Mouse (Mus musculus): ENCODE results near the gene Gm21976. TPM values are rescaled to one million over a fixed set of nuclear protein-coding genes. Genes with fewer than 3 reads are reported as not detected.

The Gm21976 gene
- not detected for total RNA-seq (2021)

DNA sequence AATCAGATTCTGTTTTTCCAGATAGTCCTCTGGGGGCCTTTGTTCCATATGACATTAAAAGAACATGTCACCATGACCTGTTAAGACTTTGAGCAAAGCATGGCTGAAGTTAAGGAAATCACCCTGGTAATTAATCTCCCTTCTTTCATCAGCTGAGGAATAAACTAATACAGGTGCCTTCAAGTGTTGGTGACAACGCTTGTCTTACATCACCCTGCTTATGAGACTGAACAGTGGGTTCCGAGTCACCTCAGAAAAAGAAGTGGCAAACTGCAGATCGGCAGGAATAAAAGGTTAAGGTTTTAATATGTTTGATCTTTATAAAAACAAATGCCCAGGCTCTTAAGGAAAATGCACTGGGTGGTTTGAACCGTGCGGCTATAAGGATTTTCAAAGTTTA is at the start of gene Gm21976:
Gene Gm21976 (plus strand): TSS at position 202 of the 400 bp plus-strand sequence.
- intact Hi-C loops (cut with DNase I) = no loop called here
- no peak for DNase-seq

DNA sequence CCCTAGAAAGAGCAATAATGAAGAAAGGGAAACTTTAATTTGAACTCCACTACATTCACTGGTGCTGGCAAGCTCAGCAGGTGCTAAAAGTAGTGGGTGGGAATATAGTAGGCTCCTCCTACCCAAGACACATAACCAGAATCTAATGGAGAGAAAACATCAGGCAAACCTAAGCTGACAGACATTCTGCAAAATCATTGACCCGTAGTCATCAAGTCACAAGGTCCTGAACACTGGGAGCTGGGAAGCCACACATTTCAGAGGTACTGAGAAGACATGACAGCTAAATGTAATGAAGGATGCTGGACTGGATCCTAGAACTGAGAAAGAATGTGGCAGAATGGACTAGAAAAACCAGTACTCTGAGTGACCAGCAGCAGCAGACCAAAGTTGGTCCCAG is 49.2 kb upstream of the Gm21976 start:
- intact Hi-C loops (cut with DNase I) = loop anchor here (10.0 kb wide), 1 partner anchor 286 kb away; no protein-coding TSS in a partner anchor
- DNase-seq = no peak

DNA sequence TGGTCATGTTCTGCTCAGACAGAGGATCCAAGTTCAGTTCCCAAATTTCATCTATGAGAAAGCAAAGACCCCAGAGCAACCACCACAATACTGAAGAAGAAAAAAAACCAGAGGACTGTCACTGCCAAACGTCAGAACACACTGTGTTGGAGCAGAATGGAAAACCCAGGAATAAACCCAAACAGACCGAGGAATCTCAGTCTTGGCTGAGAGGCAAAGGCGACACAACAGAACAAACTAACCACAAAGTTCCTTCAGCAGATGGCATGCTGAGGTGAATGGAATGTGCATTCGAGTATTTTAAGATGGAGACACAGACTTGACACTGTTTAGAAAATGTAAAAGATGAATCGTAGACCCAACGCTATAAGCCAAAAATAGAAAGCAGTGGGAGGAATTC is 44.2 kb upstream of the Gm21976 start:
- DNase-seq = no peak
- intact Hi-C loops (cut with DNase I) = loop anchor here (10.0 kb wide), 1 partner anchor 291 kb away; no protein-coding TSS in a partner anchor

DNA sequence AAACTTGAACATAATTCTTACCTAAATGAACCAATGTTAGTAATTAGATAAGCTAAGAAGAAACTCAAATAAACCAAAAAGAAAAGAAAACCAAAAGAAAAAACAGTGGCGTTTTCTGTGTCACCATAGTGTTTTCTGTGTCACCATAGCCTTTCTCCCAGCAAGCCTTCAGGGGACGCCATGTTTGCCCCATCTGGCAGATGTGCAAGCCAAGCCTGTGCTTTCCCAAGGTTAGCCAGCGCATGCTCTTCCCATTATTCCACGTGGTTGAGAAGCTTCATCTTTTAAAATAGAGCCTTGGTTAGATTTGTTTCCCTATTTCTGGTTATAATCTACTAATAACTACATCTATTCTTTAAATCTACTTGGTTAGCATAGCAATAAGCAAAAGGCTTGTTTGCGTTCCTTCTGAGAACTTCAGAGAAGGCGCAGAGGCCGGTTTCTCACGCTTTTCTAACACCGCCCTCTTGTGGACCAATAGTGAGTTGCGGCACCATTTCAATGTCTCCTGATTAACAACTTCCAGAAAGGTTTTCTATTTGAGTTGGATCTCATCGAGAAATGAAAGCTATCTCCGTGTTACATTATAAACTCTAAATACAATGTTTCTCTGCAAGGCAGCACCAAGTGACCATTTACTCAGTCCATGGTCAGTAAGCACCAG is 39.6 kb upstream of the Gm21976 start:
- intact Hi-C loops (cut with DNase I) = loop anchor here (5.0 to 10.0 kb wide), 3 partner anchors 208 to 1005 kb away; no protein-coding TSS in a partner anchor
- DNase-seq = peak; percentile 67

- DNase-seq = no peak
- intact Hi-C loops (cut with DNase I) = loop anchor here (5.0 to 10.0 kb wide), 2 partner anchors 209 to 1007 kb away; no protein-coding TSS in a partner anchor
Observed at GRCm38 (mm10) chr13:98241531-98242282, 38.0 kb upstream of the Gm21976 start.

DNA sequence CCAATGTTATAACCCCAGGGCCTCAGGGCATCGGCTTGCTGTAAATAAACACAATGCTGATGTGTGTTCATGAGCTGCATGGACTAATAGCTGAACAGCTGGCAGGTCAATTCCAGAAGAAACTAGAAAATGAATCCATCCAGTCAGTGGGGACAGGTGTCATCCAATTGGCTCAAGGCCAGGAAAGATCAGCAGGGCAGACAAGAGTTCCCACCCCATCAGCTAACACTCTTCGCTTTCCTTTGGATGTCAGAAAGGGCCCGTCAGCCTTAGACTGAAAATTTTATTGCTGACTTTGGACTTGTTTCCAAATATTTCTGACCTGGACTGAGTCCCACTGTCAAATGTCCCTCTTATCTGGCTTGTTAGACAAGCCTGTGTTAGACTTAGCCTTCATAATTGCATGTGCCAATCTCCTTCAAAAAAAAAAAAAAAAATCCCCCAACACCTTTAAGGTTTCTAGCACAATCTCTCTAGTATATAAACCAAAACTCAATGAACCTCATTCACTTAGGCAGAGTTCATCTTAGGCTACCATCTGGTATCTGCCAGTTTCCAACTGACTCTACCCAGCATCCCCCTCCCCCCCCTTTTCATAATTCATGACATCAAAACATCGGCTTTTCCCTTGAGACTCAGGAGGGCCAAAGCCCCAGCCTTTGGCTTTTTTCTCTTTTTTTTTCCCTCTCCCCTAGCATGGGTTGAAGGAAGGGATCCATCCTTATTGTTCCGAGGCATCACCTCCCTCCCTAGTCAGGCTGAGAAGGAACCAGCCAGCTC is 34.9 kb upstream of the Gm21976 start:
- intact Hi-C loops (cut with DNase I) = loop anchor here (5.0 to 10.0 kb wide), 2 partner anchors 212 to 1010 kb away; no protein-coding TSS in a partner anchor
- DNase-seq = peak; percentile 42

GRCm38 (mm10) chr13:98245386-98245785 is 34.3 kb upstream of the Gm21976 start:
- intact Hi-C loops (cut with DNase I) = loop anchor here (10.0 kb wide), 1 partner anchor 1011 kb away; no protein-coding TSS in a partner anchor
- peak; percentile 9 for DNase-seq

GRCm38 (mm10) chr13:98249594-98249993 is 30.1 kb upstream of the Gm21976 start:
- intact Hi-C loops (cut with DNase I) = loop anchor here (10.0 kb wide), 1 partner anchor 1015 kb away; no protein-coding TSS in a partner anchor

DNA sequence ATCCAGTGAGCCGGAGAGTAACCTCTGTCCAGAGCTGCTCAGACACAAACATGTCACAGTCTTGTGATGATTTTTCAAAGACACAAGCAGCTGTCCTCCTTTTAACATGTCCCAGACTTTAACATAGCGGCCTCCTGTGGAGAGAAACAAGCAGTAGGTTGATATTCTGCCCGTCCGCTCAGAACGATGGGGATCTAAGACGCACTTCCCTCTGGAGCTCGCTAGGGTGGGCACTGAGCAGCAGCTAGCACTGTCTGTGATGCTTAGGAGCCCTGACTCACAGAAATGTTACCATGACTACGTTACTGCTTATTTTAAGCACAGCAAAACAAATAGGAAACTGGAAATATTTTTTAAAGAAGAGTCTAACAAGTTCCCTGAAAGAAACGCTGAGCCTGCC is 24.8 kb upstream of the Gm21976 start:
- intact Hi-C loops (cut with DNase I) = no loop called here

More at GRCm38 (mm10) chr13:98249594-98249993, 30.1 kb upstream of the Gm21976 start:
- DNase-seq = no peak

GRCm38 (mm10) chr13:98262636-98263457 is 16.8 kb upstream of the Gm21976 start, which contains the start of the genes Utp15 and Ankra2:
Gene Utp15 (minus strand): TSS chr13:98263041.
Gene Ankra2 (plus strand): TSS chr13:98263074.
- DNase-seq = peak; percentile 98
- intact Hi-C loops (cut with DNase I) = no loop called here

More for the DNA sequence above, 24.8 kb upstream of the Gm21976 start:
- no peak for DNase-seq

- intact Hi-C loops (cut with DNase I) = no loop called here
- DNase-seq = no peak
Observed at GRCm38 (mm10) chr13:98263458-98263987, 16.2 kb upstream of the Gm21976 start.

GRCm38 (mm10) chr13:98264111-98264510 is 15.6 kb upstream of the Gm21976 start:
- intact Hi-C loops (cut with DNase I) = no loop called here
- DNase-seq = no peak

- DNase-seq = no peak
- intact Hi-C loops (cut with DNase I) = no loop called here
Observed at GRCm38 (mm10) chr13:98274023-98274422, 5.7 kb upstream of the Gm21976 start.

- intact Hi-C loops (cut with DNase I) = no loop called here
- no peak for DNase-seq
Observed at GRCm38 (mm10) chr13:98275646-98276045, 4.0 kb upstream of the Gm21976 start.

DNA sequence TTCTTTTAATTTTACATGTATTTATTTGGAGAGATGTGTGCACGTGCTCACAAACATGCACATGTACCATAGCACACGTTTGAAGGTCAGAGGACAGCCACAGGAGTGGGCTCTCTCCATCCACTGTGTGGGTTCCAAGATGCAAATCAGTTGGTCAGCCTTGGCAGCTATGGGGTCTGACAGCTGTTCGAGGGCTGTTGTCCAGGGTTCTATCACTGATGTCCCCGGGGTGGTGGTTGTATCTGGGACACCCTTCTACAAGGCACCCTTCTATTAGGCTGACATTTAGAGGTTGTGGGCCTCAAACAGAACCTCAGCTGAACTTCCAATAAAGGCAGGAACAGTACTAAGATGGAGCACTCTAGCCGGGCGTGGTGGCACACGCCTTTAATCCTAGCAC is 3.4 kb upstream of the Gm21976 start:
- intact Hi-C loops (cut with DNase I) = no loop called here
- no peak for DNase-seq

- intact Hi-C loops (cut with DNase I) = no loop called here
- DNase-seq = no peak
Observed at GRCm38 (mm10) chr13:98277501-98277900, 2.2 kb upstream of the Gm21976 start.

GRCm38 (mm10) chr13:98280990-98281650 is 1.4 kb downstream of the Gm21976 start:
- intact Hi-C loops (cut with DNase I) = no loop called here
- DNase-seq = no peak

DNA sequence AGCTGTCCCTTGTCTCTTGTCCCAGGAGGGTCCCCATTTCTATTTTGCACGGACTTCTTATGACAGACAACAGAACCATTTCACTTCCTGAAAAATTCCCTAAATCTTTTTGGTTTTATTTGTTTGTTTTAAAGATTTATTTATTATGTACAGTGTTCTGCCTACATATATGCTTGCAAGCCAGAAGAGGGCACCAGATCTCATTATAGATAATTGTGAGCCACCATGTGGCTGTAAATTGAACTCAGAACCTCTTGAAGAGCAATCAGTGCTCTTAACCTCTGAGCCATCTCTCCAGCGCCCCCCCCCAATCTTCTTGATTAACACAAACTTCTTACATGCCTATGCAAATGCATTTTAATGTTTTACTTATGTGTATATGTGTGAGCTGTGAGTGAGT is 11.0 kb downstream of the Gm21976 start:
- intact Hi-C loops (cut with DNase I) = no loop called here
- no peak for DNase-seq

- intact Hi-C loops (cut with DNase I) = no loop called here
- DNase-seq = no peak
Observed at GRCm38 (mm10) chr13:98291712-98292111, 12.0 kb downstream of the Gm21976 start.
